Mouse (Mus musculus) heart, postnatal 36 days (tissue): ENCODE data around the gene Pdp2. TPM values are rescaled to one million over a fixed set of nuclear protein-coding genes. Genes with fewer than 3 reads are reported as not detected.
"Not testable (repeated sequence)": the region's sequence is repeated elsewhere in the genome, so short reads cannot be mapped to it uniquely, and the experiment has no call there.

Experiments
- DNase-seq, 2 experiments: peaks; one replicate each; pipeline ENCODE4 v3.0.0; 2021 to 2022
- intact Hi-C: fragments of 180-260 bp; cut with DNase I; formaldehyde crosslinking; loops from one replicate; pipeline ENCODE4 v1.15.1; 2025
- total RNA-seq, 2 experiments: library from RNA; stranded (reverse); gene quantifications; 2 replicates each; pipeline ENCODE4 v1.2.3; 2021

Gene Pdp2
- total RNA-seq, 2 experiments from 2014 or later = 28.1 to 29.8 TPM

DNA sequence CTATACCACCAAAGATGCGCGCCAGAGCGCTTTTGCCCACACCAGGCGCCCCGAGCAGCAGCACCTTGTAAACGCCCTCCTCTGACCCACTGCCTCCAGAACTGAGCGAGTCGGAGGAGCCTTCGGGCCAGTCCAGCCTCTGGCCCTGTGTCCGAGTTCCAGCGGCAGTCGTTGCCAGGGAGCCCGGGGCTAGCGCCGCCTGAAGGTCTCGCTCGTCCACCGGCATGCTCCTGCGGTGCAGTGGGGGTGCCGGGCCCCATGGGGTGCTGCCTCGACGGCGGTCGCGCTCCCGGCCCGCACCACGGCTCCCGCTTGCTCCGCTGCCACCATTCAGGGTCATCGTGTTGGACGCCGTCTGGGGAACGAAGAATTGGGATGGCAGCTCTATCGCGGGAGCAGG, 39.3 kb downstream of the Pdp2 start:
- DNase-seq = peak; percentile 43 to 55
- intact Hi-C loops = no loop called here

DNA sequence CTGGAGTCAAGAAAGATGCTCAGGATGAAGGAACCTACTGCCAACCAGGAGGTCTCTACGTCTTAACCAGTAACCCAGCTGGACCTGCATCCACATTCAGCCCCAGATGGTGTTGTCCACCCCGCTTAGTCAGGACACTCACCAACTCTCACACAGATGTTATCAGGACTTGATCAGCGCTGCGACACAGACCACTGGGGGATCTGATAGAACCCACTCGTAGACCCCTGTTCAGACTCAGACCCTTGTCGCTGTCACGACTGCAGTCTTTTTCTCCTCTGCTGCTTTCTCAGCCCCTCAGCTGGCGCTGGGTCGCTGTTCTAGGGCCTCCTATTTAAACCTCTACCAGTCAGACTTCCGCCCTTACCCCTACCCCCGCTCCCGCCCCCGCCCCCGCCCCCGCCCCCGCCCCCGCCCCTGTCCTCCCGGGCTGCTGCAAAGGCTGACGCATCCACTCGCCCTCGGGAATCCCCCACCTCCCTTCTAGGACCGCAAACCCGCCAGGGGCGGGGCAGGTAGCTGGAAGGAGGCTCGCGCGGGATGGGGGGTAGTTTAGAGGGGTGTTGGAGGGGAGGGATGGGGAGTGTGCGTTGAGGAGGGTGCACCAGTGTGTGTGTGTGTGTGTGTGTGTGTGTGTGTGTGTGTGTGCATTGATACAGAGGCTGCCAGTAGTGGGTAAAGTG, 39.9 kb downstream of the Pdp2 start, which contains the start of gene Rrad:
Gene Rrad (minus strand): TSS at position 347 of the 683 bp plus-strand sequence.
- intact Hi-C loops = no loop called here
- DNase-seq = peak; percentile 63 to 75

DNA sequence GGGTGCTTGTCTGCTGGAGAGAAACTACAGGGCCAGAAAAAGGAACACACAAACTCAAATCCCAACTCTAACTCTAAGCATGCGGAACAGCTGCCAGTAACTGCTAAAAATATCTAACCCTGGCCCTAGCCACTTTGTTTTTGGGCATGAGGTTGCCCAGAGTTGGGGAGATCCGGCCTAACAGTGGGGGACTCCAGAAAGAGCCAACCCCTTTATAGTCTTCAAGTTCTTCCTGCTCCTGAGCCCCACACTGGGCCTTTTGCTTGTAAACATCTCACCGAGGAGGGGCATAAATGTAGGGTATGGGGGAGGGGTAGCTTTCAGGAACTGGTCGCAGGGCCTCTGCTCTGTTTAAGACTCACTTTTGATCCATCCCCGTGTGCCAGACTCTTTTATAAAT, 40.7 kb downstream of the Pdp2 start:
- intact Hi-C loops = no loop called here
- DNase-seq = peak; percentile 18 to 41

DNA sequence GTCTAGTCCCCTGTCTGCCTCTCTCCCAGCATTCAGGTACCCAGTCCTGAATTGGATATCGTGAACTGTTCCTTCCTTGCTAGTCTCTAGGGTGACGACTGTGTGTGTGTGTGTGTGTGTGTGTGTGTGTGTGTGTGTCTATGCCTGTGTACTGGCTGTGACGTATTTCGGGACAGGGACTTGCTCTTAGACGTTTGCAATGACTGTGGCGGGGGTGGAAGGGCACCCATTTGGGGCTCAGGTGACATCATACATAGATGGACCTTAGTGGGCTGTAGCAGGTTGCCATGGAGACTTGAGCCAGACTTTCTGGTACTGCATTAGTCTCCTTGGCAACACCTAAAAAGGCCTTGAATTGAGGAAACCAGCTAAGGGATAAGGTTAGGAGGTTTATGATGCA, 41.2 kb downstream of the Pdp2 start:
- peak in 1 of 2 experiments; percentile 8 for DNase-seq
- intact Hi-C loops = no loop called here

DNA sequence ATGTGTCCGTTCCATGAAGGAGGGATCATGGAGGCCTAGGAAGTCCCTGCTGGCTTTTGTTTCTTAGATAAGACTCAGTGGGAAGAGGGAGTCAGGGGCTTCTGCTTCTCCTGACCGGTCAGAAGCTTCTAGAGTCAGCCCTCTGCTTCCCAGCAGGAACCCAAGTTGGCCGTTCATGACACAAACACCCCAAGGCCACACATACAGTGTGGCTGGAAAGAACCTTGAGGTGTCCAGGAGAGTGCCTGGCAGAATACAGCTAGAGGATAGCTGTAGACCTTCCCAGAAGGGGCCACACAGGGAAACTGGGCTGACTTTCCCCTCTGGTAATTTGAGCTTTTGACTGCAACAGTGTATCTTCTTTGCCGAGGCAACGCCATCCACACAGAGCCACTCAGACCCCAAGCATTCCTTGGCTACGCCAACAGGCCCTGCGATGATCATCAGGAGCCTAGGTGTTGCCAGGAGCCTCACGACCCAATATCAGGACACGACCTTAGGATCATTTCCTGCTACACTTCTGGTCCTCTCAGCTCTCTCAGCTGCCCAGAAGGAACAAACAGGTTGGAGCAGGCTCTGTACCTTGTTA, 42.0 kb downstream of the Pdp2 start:
- DNase-seq = peak; percentile 21 to 44
- intact Hi-C loops = no loop called here

DNA sequence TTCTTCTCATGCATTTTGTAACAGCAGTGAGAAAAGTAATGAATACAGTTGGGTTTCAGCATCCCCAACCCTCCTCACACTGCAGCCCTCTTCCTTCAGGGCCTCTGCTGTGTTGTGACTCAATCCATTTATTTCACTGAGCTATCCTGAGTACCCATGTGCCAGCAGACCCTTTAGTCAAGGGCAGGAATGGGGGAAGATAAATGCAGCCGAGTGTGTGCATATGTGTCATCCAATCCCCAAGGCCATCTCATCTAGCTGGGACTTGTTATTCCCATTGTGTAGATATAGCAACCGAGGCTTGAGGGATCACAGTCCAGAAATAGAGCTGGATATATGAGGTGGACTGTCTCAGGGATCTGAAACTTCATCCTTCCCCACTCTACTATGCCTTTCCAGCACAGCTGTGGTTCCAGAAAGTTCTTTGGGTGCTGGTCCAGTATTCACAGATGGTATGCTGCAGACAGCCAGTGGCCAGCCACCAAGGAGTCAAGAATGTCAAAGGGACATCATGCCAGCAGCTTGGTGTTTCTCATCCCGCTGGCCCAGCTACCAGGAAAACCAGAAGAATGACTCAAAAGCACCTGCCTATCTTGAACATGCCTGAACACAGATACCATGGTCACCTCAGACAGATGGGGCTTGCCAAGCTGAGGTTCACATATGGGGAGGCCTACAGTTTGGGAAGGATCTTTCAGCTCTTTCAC, 43.9 kb downstream of the Pdp2 start:
- DNase-seq = peak in 1 of 2 experiments; percentile 1
- intact Hi-C loops = no loop called here

DNA sequence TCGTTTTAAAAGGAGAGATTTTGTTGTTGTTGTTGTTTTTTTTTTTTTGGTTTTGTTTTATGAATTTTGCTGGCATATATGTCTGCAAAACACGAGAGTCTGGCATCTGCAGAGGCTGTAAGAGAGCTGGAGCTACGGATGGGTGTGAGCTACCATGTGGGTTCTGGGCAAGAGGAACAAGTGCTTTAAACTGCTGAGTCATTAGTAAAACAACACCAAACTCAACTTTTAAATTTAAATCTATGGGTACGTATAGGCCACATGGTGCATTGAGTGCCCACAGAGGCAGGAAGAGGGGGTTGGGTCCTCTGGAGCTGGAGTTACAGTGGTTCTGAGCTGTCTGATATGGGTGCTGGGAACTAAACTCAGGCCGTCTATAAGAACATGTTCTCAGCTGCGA, 46.8 kb downstream of the Pdp2 start:
- DNase-seq = no peak
- intact Hi-C loops = no loop called here

DNA sequence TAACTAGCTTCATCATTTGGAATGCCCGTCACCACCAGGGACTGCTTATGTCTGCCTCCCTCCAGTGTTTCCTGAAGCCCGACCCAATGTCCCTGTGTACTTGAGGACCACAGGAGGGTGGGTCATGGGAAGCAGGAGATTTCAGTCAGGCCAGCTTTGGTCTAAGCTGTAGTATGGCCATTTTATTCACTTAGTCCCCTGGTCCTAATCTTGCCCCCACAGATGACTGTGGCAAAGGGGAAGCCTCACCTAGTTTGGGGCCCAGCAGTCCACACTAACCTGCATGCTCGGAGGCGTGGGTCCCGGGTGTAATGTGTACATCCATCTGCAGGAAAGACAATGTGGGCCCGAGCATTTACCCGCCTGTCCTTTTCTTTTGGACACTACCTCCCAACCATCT, 49.0 kb downstream of the Pdp2 start:
- intact Hi-C loops = no loop called here
- DNase-seq = no peak

DNA sequence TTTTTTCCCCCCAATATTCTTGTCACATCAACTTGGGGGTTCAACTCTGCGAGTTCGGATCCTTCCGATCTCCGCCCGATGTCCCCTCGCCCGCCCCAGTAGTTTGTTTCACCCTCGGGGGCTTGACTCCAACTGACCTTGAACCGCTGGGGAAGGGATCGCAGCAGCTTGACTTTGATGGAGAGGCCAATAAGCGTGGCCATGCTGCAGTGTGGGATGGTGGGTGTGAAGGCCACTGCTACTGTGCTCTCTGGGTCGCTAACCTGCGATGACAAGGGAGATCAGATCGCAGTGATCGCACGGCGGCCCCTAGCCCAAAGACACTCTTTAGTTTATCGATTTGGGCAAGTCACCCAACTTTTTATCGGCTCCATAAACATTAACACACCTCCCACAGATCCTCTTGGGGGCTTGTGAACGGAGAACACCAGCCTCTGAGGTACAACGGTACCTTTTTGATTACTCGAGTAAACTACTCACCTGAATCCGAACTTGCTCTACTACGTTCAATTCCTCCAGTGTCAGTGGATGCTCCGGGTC, 49.6 kb downstream of the Pdp2 start:
- intact Hi-C loops = no loop called here
- no peak for DNase-seq

DNA sequence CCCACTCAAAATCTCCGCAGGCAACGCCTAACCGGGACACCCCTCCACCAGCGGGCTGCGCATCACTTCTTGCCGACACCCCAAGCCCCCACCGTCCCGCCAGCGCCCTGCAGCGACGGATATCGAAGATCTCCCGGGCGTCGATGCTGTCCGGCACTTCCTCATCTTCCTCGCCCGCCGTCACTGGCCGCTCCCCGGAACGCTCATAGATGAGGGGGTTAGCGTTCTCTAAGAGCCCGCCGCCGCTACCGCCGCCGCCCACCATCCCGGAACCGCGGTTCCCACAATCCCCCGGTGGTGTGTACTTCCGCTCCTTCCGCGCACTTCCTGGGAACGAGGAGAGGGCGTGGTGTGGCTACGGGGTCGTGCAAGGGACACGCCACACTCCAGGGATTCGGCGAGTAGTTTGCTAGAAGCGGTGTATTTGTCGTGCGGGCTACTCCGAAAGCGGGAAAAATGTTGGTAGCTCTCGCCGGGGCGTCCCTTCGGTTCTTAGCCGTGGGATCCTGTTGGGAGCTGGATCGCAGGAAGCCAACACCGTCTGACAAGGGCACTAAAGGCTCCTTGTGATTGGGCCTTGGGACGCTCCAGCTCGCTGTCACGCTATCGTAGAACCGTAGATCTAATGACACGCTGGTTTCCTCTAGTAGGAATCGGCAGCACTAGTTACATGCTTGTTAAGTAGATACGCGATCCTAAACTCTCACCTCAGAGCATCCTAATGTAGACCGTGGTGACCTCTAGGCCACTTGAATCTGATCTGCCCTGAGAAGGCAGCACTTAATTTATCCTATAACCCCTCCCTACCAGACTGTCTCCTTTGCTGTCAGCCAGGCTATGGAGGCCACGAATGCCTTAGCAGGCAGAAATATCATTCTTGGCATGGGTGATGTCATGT, 50.4 kb downstream of the Pdp2 start, which contains the start of gene Ciao2b:
Gene Ciao2b (minus strand): TSS at position 540 of the 898 bp plus-strand sequence.
- intact Hi-C loops = no loop called here

DNA sequence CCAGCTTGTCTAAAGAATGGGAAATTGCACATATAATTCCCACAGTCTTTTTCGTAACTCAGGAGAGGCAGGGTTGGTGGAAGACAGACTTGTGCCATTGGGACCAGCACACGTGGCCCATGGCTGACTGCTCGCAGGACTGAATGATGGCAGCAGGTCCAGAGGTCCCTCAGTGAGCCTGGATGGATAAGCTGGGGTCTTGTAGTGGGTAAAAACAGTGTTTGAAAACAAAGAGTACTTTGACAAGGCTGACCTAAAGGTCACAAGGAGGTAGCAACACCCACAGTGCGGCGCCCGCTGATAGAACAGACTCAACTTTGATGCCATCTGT, 51.0 kb downstream of the Pdp2 start:
- intact Hi-C loops = no loop called here
- DNase-seq = no peak

More for the DNA sequence above, 50.4 kb downstream of the Pdp2 start, which contains the start of gene Ciao2b:
- peak; percentile 90 to 91 for DNase-seq

DNA sequence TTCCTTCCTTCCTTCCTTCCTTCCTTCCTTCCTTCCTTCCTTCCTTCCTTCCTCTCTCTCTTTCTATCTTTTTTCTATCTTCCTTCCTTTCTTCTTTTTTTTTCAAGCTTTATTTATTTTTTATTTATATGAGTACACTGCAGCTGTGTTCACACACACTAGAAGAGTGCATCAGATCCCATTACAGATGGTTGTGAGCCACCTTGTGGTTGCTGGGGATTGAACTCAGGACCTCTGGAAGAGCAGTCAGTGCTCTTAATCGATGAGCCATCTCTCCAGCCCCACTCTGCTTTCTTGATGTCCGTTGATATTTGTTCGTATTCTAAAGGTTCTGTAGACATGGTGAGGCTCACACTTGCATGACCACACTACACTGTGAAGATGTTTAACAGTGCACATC, 52.9 kb downstream of the Pdp2 start:
- intact Hi-C loops = loop anchor here (1.0 kb wide), 1 partner anchor 42 kb away; no protein-coding TSS in a partner anchor
- not testable (repeated sequence) for DNase-seq

Other genes starting within 250 kb of the Pdp2 start
- gene Cmtm4, start 195.6 kb upstream of the Pdp2 start, total RNA-seq = 10 to 100 TPM; 11.0 to 12.0 TPM
- gene Dync1li2, start 148.4 kb upstream of the Pdp2 start, total RNA-seq = 100 to 1,000 TPM; 104 to 112 TPM
- not detected for gene Terb1, start 81.5 kb upstream of the Pdp2 start, total RNA-seq
- gene Nae1, start 56.8 kb upstream of the Pdp2 start, total RNA-seq = 10 to 100 TPM; 27.2 to 31.8 TPM
- 1 to 10 TPM; 2.5 to 2.8 TPM for gene Car7, start 56.8 kb upstream of the Pdp2 start, total RNA-seq
- gene Cdh16, start 32.9 kb downstream of the Pdp2 start, total RNA-seq = 1 to 10 TPM; 3.1 TPM
- 100 to 1,000 TPM; 355 to 387 TPM for gene Rrad, start 39.9 kb downstream of the Pdp2 start, total RNA-seq
- 10 to 100 TPM; 61.2 to 67.6 TPM for gene Ciao2b, start 50.5 kb downstream of the Pdp2 start, total RNA-seq
- gene Ces2a, start 142.6 kb downstream of the Pdp2 start, total RNA-seq = not detected
- under 1 TPM; 0.22 to 0.28 TPM for gene Ces2b, start 240.1 kb downstream of the Pdp2 start, total RNA-seq